Mouse (Mus musculus): ENCODE measurements around the gene Trp53rka. TPM values are rescaled to one million over a fixed set of nuclear protein-coding genes. Genes with fewer than 3 reads are reported as not detected.
"Not testable (repeated sequence)": the region's sequence is repeated elsewhere in the genome, so short reads cannot be mapped to it uniquely, and the experiment has no call there.

Trp53rka gene
- 1 to 10 TPM; 8.3 to 9.2 TPM for total RNA-seq (2021)
- long read RNA-seq, experiment 1, transcript Trp53rka-201 (2 exons, 1,880 nt): major isoform, 17 of 35 reads
- long read RNA-seq, experiment 1, partial matches to known transcripts: 0 of 35 reads
- long read RNA-seq, experiment 1, other reads (novel, unspliced or antisense): 18 of 35 reads
- long read RNA-seq, experiment 2, transcript Trp53rka-201 (2 exons, 1,880 nt): major isoform, 14 of 19 reads
- long read RNA-seq, experiment 2, partial matches to known transcripts: 1 of 19 reads
- long read RNA-seq, experiment 2, other reads (novel, unspliced or antisense): 4 of 19 reads

GRCm38 (mm10) chr2:165492648-165493553, at the start of gene Trp53rka:
Trp53rka (minus strand) TSS chr2:165493324.
- DNase-seq: peak; percentile 82

DNA sequence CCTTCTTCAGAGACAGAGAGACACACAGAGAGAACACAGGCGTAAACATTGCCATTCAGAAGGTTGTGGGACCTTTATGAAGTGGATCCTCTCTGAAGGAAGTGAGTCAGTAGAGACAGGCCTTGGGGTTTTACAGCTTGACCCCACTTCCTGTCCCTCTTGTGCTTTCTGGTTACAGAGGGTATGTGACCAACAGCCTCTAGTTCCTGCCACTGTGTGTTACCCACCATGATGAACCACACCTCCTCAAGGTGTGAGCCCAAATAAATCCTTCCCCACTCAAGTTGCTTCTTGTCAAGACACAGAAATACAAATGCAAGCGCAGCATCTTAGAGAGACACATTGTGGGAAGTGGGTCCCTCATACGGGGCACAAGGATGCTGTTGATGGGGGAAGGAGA, 47.9 kb upstream of the Trp53rka start:
- no peak for DNase-seq

GRCm38 (mm10) chr2:165533789-165534188, 40.7 kb upstream of the Trp53rka start:
- DNase-seq: no peak

GRCm38 (mm10) chr2:165529106-165529505, 36.0 kb upstream of the Trp53rka start:
- DNase-seq: no peak

DNA sequence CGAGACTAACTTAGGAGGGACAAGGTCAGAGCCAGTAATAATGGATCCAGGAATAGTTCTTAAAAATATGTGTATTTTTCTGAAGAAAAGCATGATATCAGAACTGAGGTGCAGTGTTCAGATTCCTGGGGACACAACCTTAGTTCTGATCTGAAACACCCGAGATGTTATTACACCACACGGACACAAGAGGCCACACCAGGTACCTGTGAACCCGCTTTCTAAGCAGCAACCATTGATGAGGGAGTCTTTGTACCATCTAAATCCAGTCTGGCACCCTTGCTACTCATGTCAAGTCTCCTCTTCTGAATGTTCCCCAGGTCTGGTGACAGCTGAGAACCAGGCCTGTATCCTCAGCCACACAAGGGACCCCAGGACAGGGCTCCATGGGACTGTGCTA, 32.5 kb upstream of the Trp53rka start:
- no peak for DNase-seq

DNA sequence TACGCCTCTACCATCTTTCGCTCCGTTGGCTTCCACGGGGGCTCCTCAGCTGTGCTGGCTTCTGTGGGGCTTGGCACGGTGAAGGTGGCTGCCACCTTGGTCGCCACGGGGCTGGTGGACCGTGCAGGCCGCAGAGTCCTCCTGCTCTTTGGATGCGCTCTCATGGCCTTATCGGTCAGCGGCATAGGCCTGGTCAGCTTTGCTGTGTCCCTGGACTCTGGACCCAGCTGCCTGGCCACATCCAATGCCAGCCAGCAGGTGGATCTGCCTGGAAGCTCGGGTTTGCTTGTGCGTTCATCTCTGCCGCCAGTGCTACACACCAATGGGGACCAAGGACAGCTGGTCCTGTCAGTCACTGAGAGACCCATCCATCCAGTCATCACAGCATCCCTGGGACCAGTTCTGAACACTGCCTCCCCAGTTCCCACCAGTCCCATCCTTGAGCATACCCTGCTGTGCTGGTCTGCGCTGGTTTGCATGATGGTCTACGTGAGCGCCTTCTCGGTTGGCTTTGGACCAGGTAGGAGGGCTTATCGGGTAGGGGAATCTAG, 22.1 kb upstream of the Trp53rka start:
- no peak for DNase-seq

GRCm38 (mm10) chr2:165512870-165513600, 19.9 kb upstream of the Trp53rka start:
- no peak for DNase-seq

DNA sequence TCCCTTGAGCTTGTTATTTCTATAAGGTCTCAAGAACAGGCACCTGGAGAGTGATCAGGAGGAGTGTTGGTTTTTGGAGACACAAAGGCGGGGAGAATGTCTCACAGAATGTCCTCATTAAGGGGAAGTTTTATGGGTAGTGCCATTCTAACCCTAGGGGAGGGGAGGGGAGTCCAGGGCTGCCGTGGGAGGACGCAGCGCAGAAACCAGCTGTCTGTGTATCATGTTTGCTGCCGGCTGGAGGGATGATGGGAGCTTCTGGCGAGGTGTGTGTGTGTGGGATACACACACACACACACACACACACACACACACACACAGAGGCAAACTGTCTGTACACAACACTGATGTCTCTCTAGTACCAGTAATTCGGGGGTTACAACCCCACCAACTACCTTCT, 19.3 kb upstream of the Trp53rka start:
- DNase-seq: no peak

- DNase-seq: not testable (repeated sequence)
These were observed 18.4 kb upstream of the Trp53rka start for GRCm38 (mm10) chr2:165511530-165511929.

- not testable (repeated sequence) for DNase-seq
These were observed 17.9 kb upstream of the Trp53rka start for GRCm38 (mm10) chr2:165510914-165511458.

- DNase-seq: no peak
These were observed 17.3 kb upstream of the Trp53rka start for GRCm38 (mm10) chr2:165510466-165510865.

DNA sequence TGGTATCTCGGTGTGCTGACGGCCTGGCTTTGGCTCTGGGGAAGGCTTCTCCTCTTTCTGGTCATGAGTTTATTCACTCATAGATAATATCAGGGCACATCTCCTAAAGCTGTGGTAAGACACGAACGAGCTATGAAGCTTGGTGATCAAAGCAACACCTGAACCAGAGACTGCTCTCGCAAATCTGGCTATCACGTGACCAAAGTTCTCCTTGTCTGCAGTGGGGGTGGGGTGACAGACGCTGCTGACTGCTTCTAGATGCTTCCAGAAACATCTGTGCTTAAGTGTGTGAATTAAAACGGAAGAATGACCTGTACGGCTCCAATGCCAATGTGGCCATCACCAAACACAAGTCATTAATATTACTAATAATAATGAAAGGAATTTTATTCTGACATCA, 16.6 kb upstream of the Trp53rka start:
- no peak for DNase-seq

GRCm38 (mm10) chr2:165503259-165504203, 10.4 kb upstream of the Trp53rka start, which contains the start of gene Slc2a10:
Slc2a10 (plus strand) TSS chr2:165503787.
- peak; percentile 69 for DNase-seq

DNA sequence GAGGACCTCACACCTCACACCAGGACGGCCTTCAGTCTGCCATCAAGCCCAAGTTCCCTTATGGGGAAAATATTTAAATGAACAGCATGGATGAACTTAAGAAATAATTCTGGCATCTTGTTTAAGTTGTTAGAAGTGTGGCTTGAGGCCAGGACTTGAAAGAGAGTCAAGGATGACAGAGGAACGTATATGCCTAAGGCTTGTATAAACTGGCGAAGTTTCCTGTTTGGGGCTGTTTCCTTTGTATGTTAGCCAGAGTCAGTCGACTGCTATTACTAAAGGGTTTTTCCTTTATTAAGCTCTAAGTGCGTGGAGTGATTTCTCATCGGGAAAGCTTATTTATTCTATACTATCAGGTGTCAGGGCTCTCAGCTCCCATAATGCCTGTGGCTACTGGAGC, 5.7 kb upstream of the Trp53rka start:
- DNase-seq: no peak

DNA sequence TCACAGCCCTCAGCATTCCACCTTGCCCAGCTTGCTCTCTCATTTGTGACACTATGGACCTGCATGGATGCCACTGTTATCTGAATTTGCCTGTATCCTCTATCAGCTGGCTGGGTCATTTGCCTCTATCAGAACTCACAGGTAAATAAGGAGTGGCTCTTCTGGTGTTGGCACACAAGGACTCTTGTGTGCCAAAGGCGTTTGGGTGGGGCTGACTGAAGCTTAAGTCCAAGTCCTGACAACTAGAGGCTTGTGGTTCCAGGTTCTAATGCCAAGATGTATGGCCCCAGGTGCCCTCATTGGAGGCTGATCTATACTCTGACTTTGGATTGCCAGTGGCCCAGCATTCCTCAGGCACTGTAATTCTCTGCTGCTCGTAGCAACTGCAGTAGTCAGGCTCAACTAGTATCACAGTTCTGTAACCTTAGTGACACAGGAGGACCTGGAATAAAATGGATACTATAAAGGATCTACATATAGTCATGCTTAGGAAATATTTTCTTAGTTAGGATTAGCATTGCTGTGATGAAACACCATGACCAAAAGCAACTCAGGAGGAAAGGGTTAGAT, 4.7 kb upstream of the Trp53rka start:
- no peak for DNase-seq

- DNase-seq: no peak
These were observed 3.1 kb upstream of the Trp53rka start for GRCm38 (mm10) chr2:165496251-165496650.

DNA sequence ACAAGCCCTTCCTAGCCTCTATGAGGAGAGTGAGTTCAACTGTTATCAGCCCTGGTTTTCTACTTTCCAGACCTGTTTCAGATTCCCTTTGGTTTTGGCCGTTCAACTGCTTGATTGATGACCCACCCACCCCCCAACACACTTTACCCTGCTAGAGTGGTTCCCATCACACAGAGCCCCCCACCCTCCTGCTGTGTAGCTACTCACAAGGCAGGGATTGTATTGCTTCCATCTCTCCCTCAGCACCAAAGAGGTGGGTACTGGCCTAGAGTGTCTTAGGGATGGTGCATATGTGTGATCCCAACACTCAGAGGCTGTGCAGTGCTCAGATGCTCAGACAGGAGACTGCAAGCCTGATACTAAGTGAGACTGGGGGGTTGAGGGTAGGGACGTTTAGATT, 1.4 kb upstream of the Trp53rka start:
- DNase-seq: no peak

DNA sequence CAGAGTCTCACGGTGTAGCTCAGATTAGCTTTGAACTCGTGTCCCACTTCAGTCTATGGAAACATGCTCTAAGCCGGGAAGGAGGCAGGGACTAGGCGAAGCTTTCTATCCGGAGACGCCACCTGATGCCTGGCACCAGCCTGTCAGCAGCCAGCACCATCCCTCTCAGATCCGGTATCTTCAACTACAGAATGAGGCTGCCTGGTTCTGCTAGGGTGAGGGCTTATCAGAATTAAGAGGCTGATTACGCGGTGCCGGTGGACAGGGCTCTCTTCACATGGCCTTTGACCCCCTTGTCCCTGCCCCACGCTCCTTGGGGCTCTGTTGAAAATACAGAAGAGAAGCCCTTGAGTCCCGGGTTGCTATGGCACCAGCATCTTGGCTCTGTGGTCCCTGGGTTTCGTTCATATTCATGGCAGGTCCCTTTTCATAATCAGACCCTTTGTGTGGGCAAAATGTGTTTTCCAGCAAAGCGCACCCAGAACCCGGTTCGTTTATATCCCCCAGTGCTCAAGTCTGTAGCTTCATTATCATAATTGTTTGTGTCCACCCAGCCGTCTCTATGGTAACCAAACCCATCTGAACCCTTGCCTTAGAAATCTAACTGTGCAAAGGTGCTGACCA, 575 bp upstream of the Trp53rka start:
- DNase-seq: no peak

- no peak for DNase-seq
These were observed 6.1 kb downstream of the Trp53rka start for GRCm38 (mm10) chr2:165486881-165487535.
